Mouse (Mus musculus) G1E (cell line): ENCODE data around the gene Agap2. TPM values are rescaled to one million over a fixed set of nuclear protein-coding genes. Genes with fewer than 3 reads are reported as not detected.
A peak's percentile ranks its signal among the peaks of the same experiment; 100 is the strongest.
"Not testable (repeated sequence)": the region's sequence is repeated elsewhere in the genome, so short reads cannot be mapped to it uniquely, and the experiment has no call there.

ENCODE experiments used
- ATAC-seq: 2 replicates; pipeline ENCODE4 v1.8.0; 2016; ENCODE audit warnings: mild to moderate bottlenecking; ENCODE audit not compliant: insufficient number of reproducible peaks, poor library complexity, low FRiP score, severe bottlenecking; ENCODE audit errors: extremely low read depth
- DNase-seq: peaks from one replicate; pipeline ENCODE4 v3.0.0; 2012; ENCODE audit warnings: low spot score
- H3K27me3 ChIP-seq: 2 replicates; pipeline ENCODE4 v1.6.1; 2012; ENCODE audit warnings: mild to moderate bottlenecking, low read length, inconsistent platforms; ENCODE audit not compliant: insufficient read depth
- H3K36me3 ChIP-seq: replicated peaks from 2 replicates; pipeline ENCODE3; 2012; ENCODE audit warnings: mild to moderate bottlenecking, inconsistent platforms
- H3K4me1 ChIP-seq: 2 replicates; pipeline ENCODE4 v1.6.1; 2012; ENCODE audit warnings: low read depth, low read length, inconsistent platforms, mixed read lengths; ENCODE audit not compliant: insufficient read depth
- H3K4me3 ChIP-seq: 2 replicates; pipeline ENCODE4 v1.5.1; 2012; ENCODE audit warnings: low read depth, mild to moderate bottlenecking, inconsistent platforms, low read length, moderate library complexity, mixed read lengths
- H3K9me3 ChIP-seq: replicated peaks from 2 replicates; pipeline ENCODE4 v1.6.1; 2012; ENCODE audit warnings: inconsistent platforms
- CTCF ChIP-seq: IDR thresholded peaks from 2 replicates; pipeline ENCODE4 v1.5.1; 2012; ENCODE audit warnings: low read depth, low read length, inconsistent platforms, mixed read lengths
- GATA1 ChIP-seq: IDR thresholded peaks from 2 replicates; pipeline ENCODE4 v1.6.1; 2012; ENCODE audit warnings: borderline replicate concordance, low read length, inconsistent platforms, mixed read lengths
- GATA2 ChIP-seq: IDR thresholded peaks from 2 replicates; pipeline ENCODE4 v1.6.1; 2012; ENCODE audit warnings: low read depth, low read length, inconsistent platforms, borderline replicate concordance
- POLR2AphosphoS5 ChIP-seq: IDR thresholded peaks from 2 replicates; pipeline ENCODE4 v1.6.1; 2012; ENCODE audit warnings: low read depth, low read length, inconsistent platforms; ENCODE audit not compliant: insufficient replicate concordance
- TAL1 ChIP-seq: conservative IDR thresholded peaks from 2 replicates; pipeline ENCODE4 v1.6.1; 2012; ENCODE audit warnings: low read depth, low read length, inconsistent platforms, mixed read lengths
- polyA plus RNA-seq: library from polyadenylated mRNA; stranded (reverse); fragments of >175 nt; gene quantifications from 2 replicates; pipeline ENCODE4 v1.2.3, GENCODE M21; 2012
- total RNA-seq, 2 experiments: library from RNA; stranded (forward) in 1 of 2; stranded (reverse) in 1 of 2; fragments of 200-1000 nt in 1 of 2; fragments of >200 nt in 1 of 2; fragmentation: Nextera tagmentation in 1 of 2; gene quantifications; 2 replicates each; pipeline ENCODE4 v1.2.3; 2014 to 2017

Agap2 gene
- total and polyA plus RNA-seq, 3 experiments: 0.26 to 1.3 (median 1.1) TPM

DNA sequence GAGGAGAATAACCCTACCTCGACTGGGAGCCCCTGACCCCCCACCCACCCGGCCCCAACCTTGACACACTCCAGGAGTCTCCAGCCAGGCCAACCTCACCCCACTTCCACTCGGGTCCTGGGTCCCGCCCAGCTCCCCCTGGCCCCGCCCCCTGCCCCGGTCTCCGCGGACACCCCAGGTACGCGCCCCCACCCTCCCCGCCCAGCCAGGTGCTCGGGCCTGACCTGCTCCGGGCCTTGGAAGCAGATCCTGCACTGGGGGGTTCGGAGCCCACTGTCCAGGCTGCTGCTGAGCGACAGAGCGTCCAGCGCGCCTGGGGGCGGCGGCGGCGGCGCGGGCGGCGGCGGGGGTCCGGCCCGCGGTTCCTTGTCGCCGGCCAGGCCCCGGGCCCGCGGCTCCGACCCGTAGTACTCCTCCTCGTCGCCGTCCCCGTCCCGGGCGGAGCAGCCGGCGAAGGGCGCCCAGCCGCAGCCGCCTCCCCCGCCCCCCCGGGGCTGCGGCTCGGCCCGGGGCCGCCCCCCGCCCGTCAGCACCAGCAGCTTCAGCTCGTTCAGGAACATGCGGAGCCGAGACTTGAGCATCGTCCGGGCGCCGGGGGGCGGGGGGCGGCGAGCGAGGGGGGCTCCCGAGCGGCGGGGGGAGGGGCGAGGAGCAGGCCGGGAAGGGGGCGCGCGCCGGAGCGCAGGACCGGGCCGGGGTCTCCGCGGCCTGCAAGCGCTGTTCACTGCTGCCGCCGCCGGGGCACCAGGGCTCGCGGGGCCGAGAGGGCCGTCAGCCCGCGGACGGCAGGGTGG, 15.7 kb upstream of the Agap2 start:
- DNase-seq: peak; percentile 47

DNA sequence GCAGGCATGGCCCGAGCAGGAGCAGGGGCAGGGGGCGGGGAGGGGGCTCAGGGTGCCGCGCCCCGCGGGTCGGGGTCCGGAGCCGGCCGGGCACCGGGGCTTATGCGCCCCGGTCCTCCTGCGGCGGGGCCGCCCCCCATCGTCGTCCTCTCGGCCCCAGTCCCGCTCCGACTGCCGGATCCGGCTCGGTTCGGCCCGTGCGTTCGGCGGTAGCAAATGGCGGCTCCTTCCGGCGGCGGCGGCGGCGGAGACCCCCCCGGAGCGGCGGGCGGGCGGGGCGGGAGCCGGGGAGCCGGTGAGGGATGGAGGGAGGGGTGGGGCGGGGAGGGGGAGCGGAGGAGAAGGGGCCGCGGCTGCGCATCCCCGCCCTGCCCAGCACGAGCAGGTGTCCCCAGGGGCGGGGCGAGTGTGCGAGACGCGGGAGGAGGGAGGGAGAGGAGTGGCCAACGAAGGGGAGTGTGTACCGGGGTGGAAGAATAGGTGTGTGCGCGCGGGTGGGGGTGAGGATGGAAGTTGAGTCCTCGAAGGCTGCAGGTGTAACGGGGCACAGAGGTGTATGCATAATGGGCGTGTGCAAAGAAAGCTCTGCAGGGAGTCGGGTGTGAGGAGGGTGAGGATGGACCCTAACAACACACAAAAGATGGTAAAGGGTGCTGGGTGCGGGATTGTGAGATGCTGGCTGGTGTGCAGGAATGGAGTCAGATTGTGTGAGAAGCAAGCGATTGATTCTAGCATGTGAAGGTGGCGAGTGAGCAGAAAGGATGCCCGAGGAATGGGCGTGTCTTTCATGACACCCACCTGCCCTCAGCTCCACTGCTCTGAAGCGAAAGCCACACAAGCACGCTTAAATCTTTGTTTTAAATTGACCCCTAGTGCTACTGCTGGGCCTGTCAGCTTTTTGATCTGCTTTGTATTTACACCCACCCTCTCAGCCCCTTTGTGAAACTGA, 14.8 kb upstream of the Agap2 start, which contains the start of gene March9:
TSS of gene March9 (minus strand) at position 217 of the 949 bp plus-strand sequence.
- H3K4me1 ChIP-seq: peaks cover 46% of the 10 kb centered on the region
- peaks cover 17% of the 10 kb centered on the region for H3K36me3 ChIP-seq
- H3K27me3 ChIP-seq: peaks cover 56% of the 10 kb centered on the region
- ATAC-seq (no peak), DNase-seq (peak; percentile 42)
- TF ChIP-seq GATA2 (no peak), POLR2AphosphoS5 (no peak), GATA1 (no peak), TAL1 (no peak), CTCF (no peak)
- peak within 1 kb of the TSS; percentile 73 for H3K4me3 ChIP-seq
- peaks cover 8% of the 10 kb centered on the region; the same call in 1 of the 2 replicates for H3K9me3 ChIP-seq

More for the DNA sequence above, 15.7 kb upstream of the Agap2 start:
- H3K4me1 ChIP-seq: peaks cover 37% of the 10 kb centered on the region
- H3K27me3 ChIP-seq: peaks cover 61% of the 10 kb centered on the region
- peaks cover 8% of the 10 kb centered on the region; the same call in 1 of the 2 replicates for H3K9me3 ChIP-seq
- peaks cover 8% of the 10 kb centered on the region for H3K36me3 ChIP-seq
- H3K4me3 ChIP-seq: peak overlapping the region; percentile 73
- TF ChIP-seq POLR2AphosphoS5 (no peak), GATA1 (no peak), TAL1 (no peak), GATA2 (no peak), CTCF (no peak)
- no peak for ATAC-seq

DNA sequence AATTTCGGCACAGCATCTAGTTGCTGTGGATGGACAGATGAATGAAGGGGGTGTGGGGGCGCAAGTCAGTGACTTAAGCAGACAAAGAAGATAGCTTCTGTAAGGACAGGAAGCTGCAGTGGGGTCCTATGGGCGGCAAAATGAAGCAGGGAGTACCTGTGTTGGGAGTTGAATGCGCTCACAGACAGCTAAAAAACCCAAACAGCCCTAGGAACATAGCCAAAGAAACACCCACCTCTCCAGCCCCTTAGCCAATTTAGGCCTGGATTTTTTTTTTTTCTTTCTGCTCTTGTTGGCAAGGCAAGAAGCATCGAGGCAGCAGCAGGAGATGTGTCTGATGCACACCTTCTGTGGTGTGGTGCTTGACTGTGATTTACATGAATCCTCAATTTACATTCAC, 14.0 kb upstream of the Agap2 start:
- TF ChIP-seq POLR2AphosphoS5 (no peak), TAL1 (no peak), CTCF (no peak), GATA2 (no peak), GATA1 (no peak)
- no peak for DNase-seq
- Histone ChIP-seq H3K27me3 (peaks cover 51% of the 10 kb centered on the region), H3K9me3 (peaks cover 8% of the 10 kb centered on the region; the same call in 1 of the 2 replicates), H3K4me3 (no peak overlapping the region), H3K36me3 (peaks cover 25% of the 10 kb centered on the region), H3K4me1 (peaks cover 52% of the 10 kb centered on the region)
- no peak for ATAC-seq

DNA sequence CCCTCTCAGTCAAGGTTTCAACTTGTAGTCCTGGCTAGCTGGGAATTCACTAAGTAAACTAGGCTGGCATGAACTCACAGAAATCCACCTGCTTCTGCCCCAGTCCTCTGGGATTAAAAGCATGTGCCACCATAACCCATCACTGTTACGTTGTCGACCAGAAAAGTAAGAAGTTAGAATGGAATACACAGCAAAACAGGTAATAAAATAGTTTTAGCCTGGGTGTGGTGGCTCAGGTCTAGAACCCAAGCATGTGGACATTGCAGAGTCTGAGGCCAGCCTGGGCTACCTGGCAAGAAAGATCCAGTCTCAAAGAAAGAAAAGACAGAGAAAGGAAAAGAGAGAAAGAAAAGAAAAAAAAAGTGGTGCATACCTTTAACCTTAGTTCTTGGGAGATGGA, 13.6 kb upstream of the Agap2 start:
- Histone ChIP-seq H3K36me3 (peaks cover 28% of the 10 kb centered on the region), H3K4me3 (no peak overlapping the region), H3K4me1 (peaks cover 55% of the 10 kb centered on the region), H3K27me3 (peaks cover 47% of the 10 kb centered on the region), H3K9me3 (peaks cover 8% of the 10 kb centered on the region; the same call in 1 of the 2 replicates)
- ATAC-seq (no peak), DNase-seq (no peak)
- TF ChIP-seq TAL1 (no peak), CTCF (no peak), GATA1 (no peak), POLR2AphosphoS5 (no peak), GATA2 (no peak)

DNA sequence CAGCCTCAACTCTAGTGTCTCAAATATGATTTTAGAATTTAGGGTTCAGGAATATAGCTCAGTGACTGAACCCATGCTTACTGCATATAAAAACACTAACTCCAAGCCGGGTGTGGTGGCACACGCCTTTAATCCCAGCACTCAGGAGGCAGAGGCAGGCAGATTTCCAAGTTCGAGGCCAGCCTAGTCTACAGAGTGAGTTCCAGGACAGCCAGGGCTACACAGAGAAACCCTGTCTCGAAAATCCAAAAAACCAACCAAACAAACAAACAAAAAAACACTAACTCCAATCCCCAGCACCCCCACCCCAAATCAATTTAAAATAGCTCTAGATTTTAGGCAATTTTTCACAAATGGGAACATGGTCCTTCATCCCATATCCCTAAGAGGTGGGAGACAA, 13.0 kb upstream of the Agap2 start:
- H3K9me3 ChIP-seq, ATAC-seq, DNase-seq, H3K4me3 ChIP-seq: not testable (repeated sequence)
- Histone ChIP-seq H3K36me3 (peaks cover 32% of the 10 kb centered on the region), H3K4me1 (peaks cover 60% of the 10 kb centered on the region), H3K27me3 (peaks cover 41% of the 10 kb centered on the region)

DNA sequence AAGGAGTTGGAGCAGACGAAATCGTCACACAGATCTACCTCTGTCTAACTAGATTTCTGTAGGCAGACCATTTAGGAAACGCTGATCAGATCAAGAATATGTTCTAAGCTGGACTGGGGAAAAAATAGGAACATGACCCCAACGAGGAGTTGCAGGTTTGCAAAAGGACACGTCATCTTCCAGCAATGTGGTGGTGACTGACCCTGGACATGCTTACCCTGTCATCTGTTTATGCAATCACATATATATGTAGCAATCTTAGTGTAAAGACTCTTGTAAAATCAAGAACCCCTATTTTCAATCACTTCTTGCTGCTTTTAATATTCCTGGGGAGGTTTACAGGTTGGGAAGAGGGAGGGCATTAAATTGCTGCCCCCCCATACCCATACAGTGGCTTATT, 12.6 kb upstream of the Agap2 start:
- H3K4me3 ChIP-seq: no peak overlapping the region
- H3K27me3 ChIP-seq: peaks cover 37% of the 10 kb centered on the region
- H3K4me1 ChIP-seq: peaks cover 63% of the 10 kb centered on the region
- H3K9me3 ChIP-seq: peaks cover 3% of the 10 kb centered on the region; the same call in 1 of the 2 replicates
- TF ChIP-seq GATA2 (no peak), TAL1 (no peak), CTCF (no peak), POLR2AphosphoS5 (no peak), GATA1 (no peak)
- ATAC-seq (no peak), DNase-seq (no peak)
- peaks cover 33% of the 10 kb centered on the region for H3K36me3 ChIP-seq
